Mouse (Mus musculus): ENCODE data around the gene Gprc5b.

Gprc5b gene

GRCm38 (mm10) chr7:118948677-118949282 is 46.2 kb downstream of the Gprc5b start:
- no peak for DNase-seq (ENCODE audit: low spot score)

- DNase-seq (ENCODE audit: low spot score), result no peak
Measured at GRCm38 (mm10) chr7:118947241-118947640, 47.8 kb downstream of the Gprc5b start.

- DNase-seq (ENCODE audit: low spot score), result no peak
Measured at GRCm38 (mm10) chr7:118944884-118945283, 50.1 kb downstream of the Gprc5b start.

GRCm38 (mm10) chr7:118943170-118943569 is 51.8 kb downstream of the Gprc5b start:
- no peak for DNase-seq (ENCODE audit: low spot score)

- no peak for DNase-seq (ENCODE audit: low spot score)
Measured at GRCm38 (mm10) chr7:118942297-118942696, 52.7 kb downstream of the Gprc5b start.

- DNase-seq (ENCODE audit: low spot score), result no peak
Measured at GRCm38 (mm10) chr7:118937469-118938387, 57.3 kb downstream of the Gprc5b start.

- DNase-seq (ENCODE audit: low spot score), result no peak
Measured at GRCm38 (mm10) chr7:118936844-118937243, 58.2 kb downstream of the Gprc5b start.

- no peak for DNase-seq (ENCODE audit: low spot score)
Measured at GRCm38 (mm10) chr7:118935306-118935705, 59.7 kb downstream of the Gprc5b start.

- no peak for DNase-seq (ENCODE audit: low spot score)
Measured at GRCm38 (mm10) chr7:118931502-118932395, 63.3 kb downstream of the Gprc5b start.

GRCm38 (mm10) chr7:118929601-118930311 is 65.3 kb downstream of the Gprc5b start:
- no peak for DNase-seq (ENCODE audit: low spot score)

GRCm38 (mm10) chr7:118928916-118929315 is 66.1 kb downstream of the Gprc5b start:
- no peak for DNase-seq (ENCODE audit: low spot score)

- DNase-seq (ENCODE audit: low spot score), result no peak
Measured at GRCm38 (mm10) chr7:118928316-118928715, 66.7 kb downstream of the Gprc5b start.

- no peak for DNase-seq (ENCODE audit: low spot score)
Measured at GRCm38 (mm10) chr7:118927279-118927678, 67.7 kb downstream of the Gprc5b start.

- no peak for DNase-seq (ENCODE audit: low spot score)
Measured at GRCm38 (mm10) chr7:118926516-118927260, 68.3 kb downstream of the Gprc5b start.

- no peak for DNase-seq (ENCODE audit: low spot score)
Measured at GRCm38 (mm10) chr7:118925547-118925946, 69.5 kb downstream of the Gprc5b start.

GRCm38 (mm10) chr7:118922441-118923202 is 72.4 kb downstream of the Gprc5b start:
- DNase-seq (ENCODE audit: low spot score), result no peak

Data from urinary bladder, postnatal 10 days (tissue).